Mouse (Mus musculus) neutrophil, adult 5-6 weeks (primary cell): ENCODE measurements around the gene Drg2. TPM values are rescaled to one million over a fixed set of nuclear protein-coding genes. Genes with fewer than 3 reads are reported as not detected.

Experiments
- ATAC-seq: fragments of 151-379, 151-347 bp; 2 replicates; pipeline ENCODE4 v1.8.0; 2017; ENCODE audit warnings: mild to moderate bottlenecking, moderate TSS enrichment; ENCODE audit not compliant: insufficient number of reproducible peaks, poor library complexity, low FRiP score, severe bottlenecking; ENCODE audit errors: extremely low read depth
- total RNA-seq: library from RNA; stranded (forward); fragments of 200-1000 nt; gene quantifications from 2 replicates; pipeline ENCODE4 v1.2.3, GENCODE M21; 2017

Gene Drg2
- total RNA-seq, 1 experiment from 2014 or later = 31.2 TPM

- ATAC-seq = no peak; the same call in 1 of the 2 replicates
Observed at GRCm38 (mm10) chr11:60454745-60455087, 325 bp downstream of the Drg2 start.

GRCm38 (mm10) chr11:60457973-60458372, 3.6 kb downstream of the Drg2 start:
- ATAC-seq = no peak

- ATAC-seq = no peak
Observed at GRCm38 (mm10) chr11:60465943-60466380, 11.6 kb downstream of the Drg2 start.

- ATAC-seq = no peak
Observed at GRCm38 (mm10) chr11:60469039-60469438, 14.6 kb downstream of the Drg2 start, which contains the start of gene Myo15. Gene Myo15, plus strand, starts transcription at chr11:60469339.

DNA sequence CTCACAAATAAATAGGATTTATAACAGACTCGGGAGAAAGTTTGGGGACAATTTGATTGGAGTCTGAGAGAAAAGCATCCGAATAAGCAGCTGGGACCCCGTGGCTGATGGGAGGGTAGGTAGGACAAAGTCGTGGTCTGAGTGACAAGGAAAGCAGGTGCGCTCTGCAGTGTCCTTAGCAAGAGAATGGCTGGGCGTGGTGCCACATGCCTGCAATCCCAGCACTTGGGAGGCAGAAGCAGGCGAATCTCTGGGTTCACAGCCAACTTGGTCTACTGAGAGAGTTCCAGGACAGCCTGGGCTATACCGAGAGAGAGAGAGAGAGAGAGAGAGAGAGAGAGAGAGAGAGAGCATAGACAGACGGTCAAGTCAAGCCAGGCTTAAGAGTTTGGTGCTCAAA, 16.4 kb downstream of the Drg2 start:
- no peak for ATAC-seq

DNA sequence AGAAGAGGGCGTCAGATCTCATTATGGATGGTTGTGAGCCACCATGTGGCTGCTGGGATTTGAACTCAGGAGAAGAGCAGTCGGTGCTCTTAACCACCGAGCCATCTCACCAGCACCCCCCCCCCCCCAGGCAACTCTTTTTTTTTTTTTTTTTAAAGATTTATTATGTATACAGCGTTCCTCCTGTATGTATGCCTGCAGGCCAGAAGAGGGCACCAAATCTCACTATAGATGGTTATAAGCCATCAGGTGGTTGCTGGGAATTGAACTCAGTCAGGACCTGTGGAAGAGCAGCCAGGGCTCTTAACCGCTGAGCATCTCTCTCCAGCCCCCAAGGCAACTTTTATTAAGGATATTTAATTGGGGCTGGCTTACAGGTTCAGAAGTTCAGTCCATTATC, 20.1 kb downstream of the Drg2 start:
- ATAC-seq = no peak

GRCm38 (mm10) chr11:60475668-60476362, 21.4 kb downstream of the Drg2 start:
- no peak for ATAC-seq

- ATAC-seq = no peak
Observed at GRCm38 (mm10) chr11:60478121-60478520, 23.7 kb downstream of the Drg2 start.

- no peak for ATAC-seq
Observed at GRCm38 (mm10) chr11:60486267-60486666, 31.9 kb downstream of the Drg2 start.

GRCm38 (mm10) chr11:60492726-60493125, 38.3 kb downstream of the Drg2 start:
- ATAC-seq = no peak

- no peak for ATAC-seq
Observed at GRCm38 (mm10) chr11:60495692-60496091, 41.3 kb downstream of the Drg2 start.

GRCm38 (mm10) chr11:60507281-60507680, 52.9 kb downstream of the Drg2 start:
- no peak for ATAC-seq

GRCm38 (mm10) chr11:60508950-60509349, 54.6 kb downstream of the Drg2 start:
- ATAC-seq = no peak

DNA sequence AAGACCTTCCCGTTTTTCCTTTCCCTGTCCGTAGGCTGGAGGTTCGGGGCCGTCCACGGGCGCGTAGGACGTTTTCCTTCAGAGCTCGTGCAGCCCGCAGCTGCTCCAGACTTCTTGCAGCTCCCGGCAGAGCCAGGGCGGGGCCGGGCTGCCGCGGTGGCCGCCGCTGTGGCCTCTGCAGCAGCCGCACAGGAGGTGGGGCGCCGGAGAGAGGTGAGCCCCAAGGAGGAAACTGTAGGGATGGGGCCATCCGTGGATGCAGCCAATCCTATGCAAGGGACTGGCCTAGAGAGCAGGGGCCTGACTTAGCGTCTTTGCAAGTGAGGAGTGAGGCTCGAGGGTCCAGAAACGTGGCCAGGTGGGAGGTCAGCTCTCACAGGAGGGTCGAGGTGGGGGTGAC, 55.1 kb downstream of the Drg2 start:
- ATAC-seq = no peak

GRCm38 (mm10) chr11:60511893-60512292, 57.5 kb downstream of the Drg2 start:
- no peak for ATAC-seq

DNA sequence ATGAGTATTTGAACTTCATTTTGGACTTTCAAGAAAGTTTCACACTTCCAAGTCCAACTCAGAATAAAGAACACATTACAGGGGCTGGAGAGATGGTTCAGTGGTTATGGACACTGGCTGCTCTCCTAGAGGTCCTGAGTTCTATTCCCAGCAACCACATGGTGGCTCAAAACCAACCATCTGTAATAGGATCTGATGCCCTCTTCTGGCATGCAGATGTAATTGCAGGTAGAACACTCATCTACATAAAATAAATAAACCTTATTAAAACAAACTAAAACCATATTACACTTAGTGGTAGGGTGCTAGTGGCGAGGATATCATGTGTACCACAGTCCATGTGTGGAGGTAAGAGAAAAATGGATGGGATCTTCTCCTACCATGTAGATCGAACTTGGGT, 58.1 kb downstream of the Drg2 start:
- no peak for ATAC-seq

GRCm38 (mm10) chr11:60514941-60515340, 60.5 kb downstream of the Drg2 start:
- no peak for ATAC-seq

DNA sequence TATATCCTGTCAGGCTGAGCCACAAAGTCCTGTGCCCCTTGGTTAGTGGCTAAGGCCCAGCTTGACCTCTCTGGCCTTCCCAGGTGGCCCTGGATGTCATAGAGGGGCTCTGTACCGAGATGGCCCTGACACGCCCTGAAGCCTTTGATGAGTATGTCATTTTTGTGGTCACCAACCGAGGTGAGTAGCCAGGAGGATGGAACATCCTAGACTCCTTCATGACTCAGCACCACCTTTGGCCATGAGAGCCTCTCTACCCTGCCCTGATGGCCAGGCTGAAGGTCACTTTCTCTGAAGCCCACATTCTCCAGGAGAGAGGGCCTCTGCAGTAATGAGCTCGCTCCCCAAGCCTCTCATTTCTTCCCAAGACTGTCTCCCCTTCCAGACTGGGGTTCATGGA, 63.9 kb downstream of the Drg2 start:
- ATAC-seq = no peak
